Mouse (Mus musculus): ENCODE measurements around the gene Tspan15. TPM values are rescaled to one million over a fixed set of nuclear protein-coding genes. Genes with fewer than 3 reads are reported as not detected.

The Tspan15 gene
- polyA plus RNA-seq, 1 experiment from 2014 or later = 23.2 TPM

DNA sequence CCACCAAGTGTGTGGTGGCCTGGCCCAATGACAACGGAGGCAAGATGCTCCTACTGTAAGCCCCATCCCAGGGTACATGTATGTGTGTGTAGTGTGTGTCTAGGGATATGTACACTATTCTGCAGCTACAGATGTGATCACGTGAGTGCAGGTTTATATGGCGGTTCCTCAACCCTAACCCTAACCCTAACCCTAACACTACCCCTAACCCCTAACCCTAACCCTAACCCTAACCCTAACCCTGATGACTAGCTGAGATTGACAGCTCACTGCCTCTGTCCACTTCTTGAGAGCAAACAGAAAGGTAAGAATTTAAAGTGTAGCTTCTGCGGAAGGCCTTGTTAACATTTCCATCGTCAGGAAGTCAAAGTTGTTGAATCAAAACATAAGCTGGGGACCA lies 27.2 kb upstream of the Tspan15 start:
- 88% methylated on average over 5 of the region's 5 CpGs for WGBS
- H3K4me2 ChIP-seq (ENCODE audit: low read length) = no peak overlapping the region
- H3K9ac ChIP-seq (ENCODE audit: low read depth, low read length) = no peak overlapping the region
- no peaks in the 10 kb centered on the region for H3K27me3 ChIP-seq (ENCODE audit: control insufficient read depth, insufficient read depth, low read depth, low read length)
- no peaks in the 10 kb centered on the region for H3K36me3 ChIP-seq (ENCODE audit: control insufficient read depth, insufficient read depth, low read length)
- no peak for ATAC-seq
- no peaks in the 10 kb centered on the region for H3K9me3 ChIP-seq (replicated peaks; ENCODE audit: control insufficient read depth, low read length, poor library complexity, severe bottlenecking)
- H3K27ac ChIP-seq (ENCODE audit: low read length) = no peak overlapping the region
- H3K4me3 ChIP-seq (ENCODE audit: low read depth, low read length) = no peak overlapping the region
- H3K4me1 ChIP-seq (ENCODE audit: control insufficient read depth, insufficient read depth, low read length) = no peaks in the 10 kb centered on the region

DNA sequence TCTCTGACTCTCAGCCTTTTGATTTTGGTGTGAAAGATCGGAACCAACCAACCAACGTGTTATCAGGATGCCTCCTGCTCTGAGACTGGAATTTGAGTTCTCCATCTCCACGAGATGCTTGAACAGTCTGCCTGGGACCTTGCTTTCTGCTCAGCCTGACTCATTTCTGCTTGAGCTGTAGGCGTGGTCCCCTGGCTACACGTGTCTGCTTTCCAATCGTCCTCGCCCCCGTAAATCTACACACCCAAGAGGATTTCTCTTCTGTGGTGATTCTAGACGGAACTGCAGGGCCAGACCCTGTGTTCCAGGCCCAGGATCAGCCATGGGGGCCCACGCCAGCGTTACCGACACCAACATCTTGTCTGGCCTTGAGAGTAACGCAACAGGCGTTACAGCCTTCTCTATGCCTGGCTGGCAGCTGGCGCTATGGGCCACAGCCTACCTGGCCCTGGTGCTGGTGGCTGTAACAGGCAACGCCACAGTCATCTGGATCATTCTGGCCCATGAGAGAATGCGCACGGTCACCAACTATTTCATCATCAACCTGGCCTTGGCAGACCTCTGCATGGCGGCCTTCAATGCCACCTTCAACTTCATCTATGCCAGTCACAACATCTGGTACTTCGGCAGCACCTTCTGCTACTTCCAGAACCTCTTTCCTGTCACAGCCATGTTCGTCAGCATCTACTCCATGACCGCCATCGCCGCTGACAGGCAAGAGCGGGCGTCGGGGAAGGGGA lies 21.6 kb upstream of the Tspan15 start:
- Histone ChIP-seq H3K4me3 (ENCODE audit: low read depth, low read length) (no peak overlapping the region), H3K27me3 (ENCODE audit: control insufficient read depth, insufficient read depth, low read depth, low read length) (no peaks in the 10 kb centered on the region), H3K4me2 (ENCODE audit: low read length) (no peak overlapping the region), H3K27ac (ENCODE audit: low read length) (no peak overlapping the region), H3K4me1 (ENCODE audit: control insufficient read depth, insufficient read depth, low read length) (no peaks in the 10 kb centered on the region), H3K36me3 (ENCODE audit: control insufficient read depth, insufficient read depth, low read length) (no peaks in the 10 kb centered on the region), H3K9ac (ENCODE audit: low read depth, low read length) (no peak overlapping the region), H3K9me3 (replicated peaks; ENCODE audit: control insufficient read depth, low read length, poor library complexity, severe bottlenecking) (no peaks in the 10 kb centered on the region)
- ATAC-seq = no peak
- WGBS = 91% methylated on average over 27 of the region's 27 CpGs

DNA sequence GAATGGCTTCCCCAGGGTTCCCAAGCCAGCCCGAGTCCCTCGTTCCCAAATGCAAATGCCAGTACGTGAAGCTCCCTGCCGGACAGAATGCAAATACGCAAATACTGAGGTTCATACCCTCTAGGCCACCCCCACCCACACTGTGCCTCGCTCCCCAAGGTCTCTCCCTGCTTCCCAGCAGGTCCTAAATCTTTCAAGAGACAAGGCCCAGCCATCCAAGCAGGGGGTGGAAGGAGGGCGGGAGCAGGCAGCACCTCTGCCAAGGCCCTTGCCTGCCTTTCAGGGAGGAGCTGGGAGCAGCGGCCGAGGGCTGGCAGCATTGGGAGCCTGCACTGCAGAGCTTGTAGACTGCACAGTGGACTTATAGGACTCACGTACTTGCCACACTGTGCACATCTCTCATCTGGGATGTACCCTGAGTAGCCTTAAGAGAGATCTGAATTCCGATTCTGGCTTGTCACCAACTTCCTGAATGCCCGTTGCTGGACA lies 21.0 kb upstream of the Tspan15 start, which contains the start of gene Tacr2:
Gene Tacr2, plus strand, starts transcription at position 439 of the 489 bp plus-strand sequence.
- Histone ChIP-seq H3K4me2 (ENCODE audit: low read length) (no peak within 1 kb of the TSS), H3K9me3 (replicated peaks; ENCODE audit: control insufficient read depth, low read length, poor library complexity, severe bottlenecking) (no peaks in the 10 kb centered on the region), H3K9ac (ENCODE audit: low read depth, low read length) (no peak within 1 kb of the TSS), H3K27ac (ENCODE audit: low read length) (no peak within 1 kb of the TSS), H3K4me1 (ENCODE audit: control insufficient read depth, insufficient read depth, low read length) (no peaks in the 10 kb centered on the region), H3K4me3 (ENCODE audit: low read depth, low read length) (no peak within 1 kb of the TSS), H3K36me3 (ENCODE audit: control insufficient read depth, insufficient read depth, low read length) (no peaks in the 10 kb centered on the region), H3K27me3 (ENCODE audit: control insufficient read depth, insufficient read depth, low read depth, low read length) (no peaks in the 10 kb centered on the region)
- 50% methylated on average over 12 of the region's 12 CpGs for WGBS
- ATAC-seq = no peak

DNA sequence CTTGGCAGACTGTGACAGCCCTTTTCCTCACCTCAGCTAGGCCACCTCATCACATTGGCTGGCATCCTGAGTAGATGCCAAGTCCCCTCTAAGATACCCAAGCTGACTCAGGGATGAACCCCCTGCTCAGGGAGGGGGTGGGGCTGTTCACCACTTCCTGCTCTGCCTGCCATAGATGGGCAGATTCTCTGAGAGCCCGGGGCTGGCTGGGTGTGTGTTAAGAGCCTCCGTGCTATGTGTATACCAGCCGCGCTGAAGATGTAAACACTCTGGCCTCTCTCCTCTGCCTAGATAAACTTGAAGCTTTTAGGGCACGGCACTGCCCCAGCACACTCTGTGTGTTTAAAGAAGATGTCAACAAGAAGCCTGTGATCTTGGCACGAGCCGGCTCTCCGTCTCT lies 16.8 kb upstream of the Tspan15 start:
- Histone ChIP-seq H3K27ac (ENCODE audit: low read length) (no peak overlapping the region), H3K9ac (ENCODE audit: low read depth, low read length) (no peak overlapping the region), H3K4me2 (ENCODE audit: low read length) (no peak overlapping the region), H3K27me3 (ENCODE audit: control insufficient read depth, insufficient read depth, low read depth, low read length) (no peaks in the 10 kb centered on the region), H3K4me1 (ENCODE audit: control insufficient read depth, insufficient read depth, low read length) (no peaks in the 10 kb centered on the region), H3K9me3 (replicated peaks; ENCODE audit: control insufficient read depth, low read length, poor library complexity, severe bottlenecking) (no peaks in the 10 kb centered on the region), H3K4me3 (ENCODE audit: low read depth, low read length) (no peak overlapping the region), H3K36me3 (ENCODE audit: control insufficient read depth, insufficient read depth, low read length) (no peaks in the 10 kb centered on the region)
- 56% methylated on average over 8 of the region's 8 CpGs for WGBS
- no peak for ATAC-seq

DNA sequence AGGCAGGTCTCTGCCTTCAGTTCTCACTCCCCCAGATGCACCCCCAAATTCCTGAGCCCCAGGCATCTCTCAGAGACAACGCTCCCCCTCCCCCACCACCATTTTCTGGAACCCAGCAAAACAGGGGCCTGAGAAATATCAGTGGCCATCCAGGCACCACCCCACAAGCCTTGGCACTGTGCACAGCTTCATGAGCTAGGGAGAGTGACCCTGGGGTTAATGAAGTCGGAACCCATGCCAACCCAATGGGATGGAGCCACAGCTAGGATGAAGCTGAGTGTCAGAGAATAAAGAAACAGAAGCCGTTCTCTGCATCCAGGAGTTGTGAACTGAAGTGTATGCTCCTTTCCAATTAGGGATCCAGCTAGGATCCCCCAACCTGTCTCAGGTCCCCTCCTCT lies 16.1 kb upstream of the Tspan15 start:
- H3K27me3 ChIP-seq (ENCODE audit: control insufficient read depth, insufficient read depth, low read depth, low read length) = no peaks in the 10 kb centered on the region
- no peak overlapping the region for H3K9ac ChIP-seq (ENCODE audit: low read depth, low read length)
- H3K4me1 ChIP-seq (ENCODE audit: control insufficient read depth, insufficient read depth, low read length) = no peaks in the 10 kb centered on the region
- H3K27ac ChIP-seq (ENCODE audit: low read length) = no peak overlapping the region
- no peak for ATAC-seq
- H3K9me3 ChIP-seq (replicated peaks; ENCODE audit: control insufficient read depth, low read length, poor library complexity, severe bottlenecking) = no peaks in the 10 kb centered on the region
- no peak overlapping the region for H3K4me2 ChIP-seq (ENCODE audit: low read length)
- 64% methylated on average over 3 of the region's 3 CpGs for WGBS
- H3K36me3 ChIP-seq (ENCODE audit: control insufficient read depth, insufficient read depth, low read length) = no peaks in the 10 kb centered on the region
- H3K4me3 ChIP-seq (ENCODE audit: low read depth, low read length) = no peak overlapping the region

DNA sequence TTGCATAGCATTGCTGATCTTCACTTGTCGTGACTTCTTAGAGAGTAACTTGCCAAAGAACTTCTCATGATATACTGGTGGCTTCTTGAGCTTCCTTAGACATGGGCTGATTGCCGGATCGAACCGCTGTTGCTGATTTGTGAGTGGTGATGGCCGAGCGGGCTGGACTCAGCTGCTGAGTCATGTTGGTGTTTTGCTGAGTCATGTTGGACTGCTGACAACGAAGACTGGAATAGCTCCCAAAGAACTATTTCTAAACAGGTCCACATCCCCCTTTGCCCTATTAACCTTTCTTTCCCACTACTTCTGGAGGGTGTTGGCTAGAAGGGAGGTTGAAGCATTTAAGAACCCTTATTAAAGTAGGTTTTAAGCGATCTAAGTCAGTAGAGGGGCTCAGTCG lies 13.0 kb upstream of the Tspan15 start:
- no peaks in the 10 kb centered on the region for H3K27me3 ChIP-seq (ENCODE audit: control insufficient read depth, insufficient read depth, low read depth, low read length)
- WGBS = 92% methylated on average over 9 of the region's 9 CpGs
- no peak overlapping the region for H3K4me3 ChIP-seq (ENCODE audit: low read depth, low read length)
- ATAC-seq = no peak
- H3K9me3 ChIP-seq (replicated peaks; ENCODE audit: control insufficient read depth, low read length, poor library complexity, severe bottlenecking) = no peaks in the 10 kb centered on the region
- H3K27ac ChIP-seq (ENCODE audit: low read length) = no peak overlapping the region
- no peaks in the 10 kb centered on the region for H3K36me3 ChIP-seq (ENCODE audit: control insufficient read depth, insufficient read depth, low read length)
- H3K4me1 ChIP-seq (ENCODE audit: control insufficient read depth, insufficient read depth, low read length) = no peaks in the 10 kb centered on the region
- H3K4me2 ChIP-seq (ENCODE audit: low read length) = no peak overlapping the region
- H3K9ac ChIP-seq (ENCODE audit: low read depth, low read length) = no peak overlapping the region

DNA sequence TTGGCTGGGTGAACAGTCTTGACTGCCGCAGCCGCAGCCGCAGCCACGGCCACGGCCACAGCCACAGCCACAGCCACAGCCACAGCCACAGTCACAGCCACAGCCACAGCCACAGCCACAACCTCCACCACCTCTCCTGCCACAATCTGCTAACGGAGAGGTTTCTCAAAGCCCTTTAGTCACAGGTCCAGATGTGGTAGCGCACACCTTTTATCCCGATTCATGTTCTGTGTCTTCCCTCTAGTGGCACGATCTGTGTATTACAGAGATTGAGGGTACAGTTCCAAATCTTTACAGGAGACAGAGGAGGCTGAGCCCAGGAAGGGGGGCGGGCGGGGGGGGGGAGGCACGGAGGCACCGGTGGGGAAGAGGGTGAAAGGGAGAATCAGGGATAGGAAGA lies 11.8 kb upstream of the Tspan15 start:
- no peaks in the 10 kb centered on the region for H3K4me1 ChIP-seq (ENCODE audit: control insufficient read depth, insufficient read depth, low read length)
- H3K27ac ChIP-seq (ENCODE audit: low read length) = no peak overlapping the region
- no peak overlapping the region for H3K4me3 ChIP-seq (ENCODE audit: low read depth, low read length)
- WGBS = 53% methylated on average over 11 of the region's 13 CpGs
- no peaks in the 10 kb centered on the region for H3K9me3 ChIP-seq (replicated peaks; ENCODE audit: control insufficient read depth, low read length, poor library complexity, severe bottlenecking)
- H3K9ac ChIP-seq (ENCODE audit: low read depth, low read length) = no peak overlapping the region
- H3K36me3 ChIP-seq (ENCODE audit: control insufficient read depth, insufficient read depth, low read length) = no peaks in the 10 kb centered on the region
- ATAC-seq = no peak
- H3K4me2 ChIP-seq (ENCODE audit: low read length) = no peak overlapping the region
- no peaks in the 10 kb centered on the region for H3K27me3 ChIP-seq (ENCODE audit: control insufficient read depth, insufficient read depth, low read depth, low read length)

DNA sequence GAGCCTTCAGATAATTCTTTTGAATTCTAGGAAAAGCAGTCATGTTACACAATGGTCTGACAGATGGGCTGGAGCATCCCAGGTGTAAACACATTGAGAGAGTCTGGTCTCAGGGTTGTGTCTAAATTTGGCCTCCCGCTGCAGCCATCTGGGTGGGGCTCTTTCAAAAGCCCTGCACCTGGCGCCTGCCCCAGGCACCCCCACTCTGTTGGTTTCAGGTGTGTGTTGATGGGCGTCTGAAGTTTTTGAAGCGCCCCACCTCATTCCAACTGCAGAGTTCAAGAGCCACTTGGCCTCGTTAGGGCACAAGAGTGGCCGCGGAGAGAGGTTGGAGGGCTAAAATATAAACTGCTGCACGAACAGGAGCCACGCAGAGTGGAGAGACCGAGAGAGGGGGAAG lies 11.3 kb upstream of the Tspan15 start:
- no peak overlapping the region for H3K27ac ChIP-seq (ENCODE audit: low read length)

DNA sequence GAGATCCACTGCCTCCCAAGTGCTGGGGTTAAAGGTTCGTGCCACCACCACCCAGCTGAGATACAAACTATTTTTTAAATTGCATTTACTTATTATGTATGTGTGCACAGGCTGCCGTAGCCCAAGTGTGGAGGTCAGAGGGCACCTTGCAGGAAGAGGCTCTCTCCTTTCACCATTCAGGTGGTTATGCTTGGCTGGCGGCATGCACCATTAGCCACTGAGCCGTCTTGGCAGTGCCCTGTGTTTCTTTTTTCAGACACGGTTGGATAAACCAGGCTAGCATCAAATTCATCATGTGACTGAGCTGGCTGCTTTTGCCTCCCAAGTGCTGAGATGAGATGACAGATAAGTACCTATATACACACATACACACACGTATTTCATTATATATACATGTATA lies 8.2 kb upstream of the Tspan15 start:
- no peaks in the 10 kb centered on the region for H3K27me3 ChIP-seq (ENCODE audit: control insufficient read depth, insufficient read depth, low read depth, low read length)
- no peaks in the 10 kb centered on the region for H3K36me3 ChIP-seq (ENCODE audit: control insufficient read depth, insufficient read depth, low read length)
- no peaks in the 10 kb centered on the region for H3K9me3 ChIP-seq (replicated peaks; ENCODE audit: control insufficient read depth, low read length, poor library complexity, severe bottlenecking)
- H3K4me2 ChIP-seq (ENCODE audit: low read length) = no peak overlapping the region
- H3K4me1 ChIP-seq (ENCODE audit: control insufficient read depth, insufficient read depth, low read length) = no peaks in the 10 kb centered on the region
- no peak overlapping the region for H3K27ac ChIP-seq (ENCODE audit: low read length)
- no peak for ATAC-seq
- H3K9ac ChIP-seq (ENCODE audit: low read depth, low read length) = no peak overlapping the region
- H3K4me3 ChIP-seq (ENCODE audit: low read depth, low read length) = no peak overlapping the region
- WGBS = 52% methylated on average over 6 of the region's 6 CpGs

More for the DNA sequence above, 11.3 kb upstream of the Tspan15 start:
- no peak overlapping the region for H3K9ac ChIP-seq (ENCODE audit: low read depth, low read length)
- H3K27me3 ChIP-seq (ENCODE audit: control insufficient read depth, insufficient read depth, low read depth, low read length) = no peaks in the 10 kb centered on the region
- no peaks in the 10 kb centered on the region for H3K36me3 ChIP-seq (ENCODE audit: control insufficient read depth, insufficient read depth, low read length)
- no peaks in the 10 kb centered on the region for H3K4me1 ChIP-seq (ENCODE audit: control insufficient read depth, insufficient read depth, low read length)
- ATAC-seq = no peak
- 79% methylated on average over 10 of the region's 10 CpGs for WGBS
- no peaks in the 10 kb centered on the region for H3K9me3 ChIP-seq (replicated peaks; ENCODE audit: control insufficient read depth, low read length, poor library complexity, severe bottlenecking)
- H3K4me3 ChIP-seq (ENCODE audit: low read depth, low read length) = no peak overlapping the region
- no peak overlapping the region for H3K4me2 ChIP-seq (ENCODE audit: low read length)

Measured in midbrain, embryonic 16.5 days (tissue).